Mouse (Mus musculus): ENCODE results near the gene Rhobtb1.

- no peak for TF ChIP-seq POLR2A (IDR thresholded peaks at IDR 0.05; ENCODE audit: borderline replicate concordance, low read depth, low read length)
- no peak for TF ChIP-seq CTCF (IDR thresholded peaks at IDR 0.05; ENCODE audit: low read depth, low read length)
Measured at GRCm38 (mm10) chr10:69219289-69219626, 68.0 kb downstream of the Rhobtb1 start.
